Mouse (Mus musculus) cerebellum, adult 2 months (tissue): ENCODE data around the gene Scaf1.

Source experiments
- CTCF ChIP-seq: fragments of 200-500 bp; IDR thresholded peaks from 2 replicates; pipeline ENCODE4 v1.5.1; 2011; ENCODE audit warnings: low read depth, mild to moderate bottlenecking, control low read depth, low read length, moderate library complexity, borderline replicate concordance; ENCODE audit not compliant: insufficient read depth
- POLR2A ChIP-seq: fragments of 200-500 bp; IDR thresholded peaks from 2 replicates; pipeline ENCODE4 v1.6.1; 2011; ENCODE audit warnings: low read length, control low read depth, borderline replicate concordance; ENCODE audit not compliant: insufficient read depth

- TF ChIP-seq CTCF (no peak), POLR2A (no peak)
Measured at GRCm38 (mm10) chr7:45029995-45030394, 13.8 kb upstream of the Scaf1 start.
